Mouse (Mus musculus) liver, adult 2 months (tissue): ENCODE measurements at regions not wholly inside any gene's neighbourhood (a gene's known extent, or its start where the extent isn't known, plus 50 kb on each side); places are given as distances from the start of the nearest gene placed in this dataset.

ENCODE experiments used
- DNase-seq: peaks from one replicate; pipeline ENCODE4 v3.0.0-alpha.2; 2011; ENCODE audit warnings: low read depth, low spot score; ENCODE audit errors: extremely low read depth
- H3K27ac ChIP-seq: fragments of 200-500 bp; replicated peaks from 2 replicates; pipeline ENCODE4 v1.5.1; 2012; ENCODE audit warnings: low read depth, mild to moderate bottlenecking, control low read depth, inconsistent platforms, low read length; ENCODE audit not compliant: insufficient read depth
- H3K27me3 ChIP-seq: fragments of 200-500 bp; 2 replicates; pipeline ENCODE4 v1.6.1; 2012; ENCODE audit warnings: mild to moderate bottlenecking, moderate library complexity, low read length, inconsistent platforms; ENCODE audit not compliant: control insufficient read depth, insufficient read depth
- H3K36me3 ChIP-seq: fragments of 200-500 bp; 2 replicates; pipeline ENCODE4 v1.6.1; 2012; ENCODE audit warnings: low read length, inconsistent platforms; ENCODE audit not compliant: control insufficient read depth, insufficient read depth
- H3K4me1 ChIP-seq: fragments of 200-500 bp; 2 replicates; pipeline ENCODE4 v1.6.1; 2011; ENCODE audit warnings: low read length; ENCODE audit not compliant: control insufficient read depth, insufficient read depth
- H3K4me3 ChIP-seq: fragments of 200-500 bp; 2 replicates; pipeline ENCODE4 v1.5.1; 2011; ENCODE audit warnings: low read depth, mild to moderate bottlenecking, control low read depth, low read length, moderate library complexity; ENCODE audit not compliant: insufficient read depth
- H3K79me2 ChIP-seq: fragments of 200-500 bp; 2 replicates; pipeline ENCODE4 v1.6.1; 2012; ENCODE audit warnings: inconsistent platforms, mild to moderate bottlenecking, low read length, moderate library complexity; ENCODE audit not compliant: control insufficient read depth, insufficient read depth
- H3K9ac ChIP-seq: fragments of 200-500 bp; 2 replicates; pipeline ENCODE4 v1.6.1; 2012; ENCODE audit warnings: low read depth, mild to moderate bottlenecking, control low read depth, inconsistent platforms, low read length
- CTCF ChIP-seq: fragments of 200-500 bp; IDR thresholded peaks from 2 replicates; pipeline ENCODE4 v1.5.1; 2011; ENCODE audit warnings: low read depth, low read length, control low read depth
- POLR2A ChIP-seq: fragments of 200-500 bp; IDR thresholded peaks from 2 replicates; pipeline ENCODE4 v1.6.1; 2011; ENCODE audit warnings: low read length, control low read depth; ENCODE audit not compliant: insufficient read depth; ENCODE audit errors: extremely low read depth
- WGBS: fragments of 180-500 bp; shearing (Covaris S2); methylation state at CpG from one replicate; pipeline ENCODE4 v1.1.7; 2018; 5-methylcytosine and 5-hydroxymethylcytosine counted together

GRCm38 (mm10) chr8:75309463-75309862, 95.7 kb downstream of the Rasd2 start:
- TF ChIP-seq CTCF (no peak), POLR2A (no peak)
- H3K36me3 ChIP-seq, result no peaks in the 10 kb centered on the region
- H3K9ac ChIP-seq, result no peak overlapping the region
- H3K79me2 ChIP-seq, result no peaks in the 10 kb centered on the region
- H3K27me3 ChIP-seq, result no peaks in the 10 kb centered on the region
- WGBS, result 62% methylated on average over 2 of the region's 2 CpGs
- no peak overlapping the region for H3K4me3 ChIP-seq
- DNase-seq, result no peak
- no peak overlapping the region for H3K27ac ChIP-seq
- no peaks in the 10 kb centered on the region for H3K4me1 ChIP-seq

- TF ChIP-seq POLR2A (no peak), CTCF (no peak)
- H3K4me1 ChIP-seq, result no peaks in the 10 kb centered on the region
- no peak overlapping the region for H3K4me3 ChIP-seq
- no peak overlapping the region for H3K9ac ChIP-seq
- no peaks in the 10 kb centered on the region for H3K36me3 ChIP-seq
- DNase-seq, result no peak
- H3K27me3 ChIP-seq, result no peaks in the 10 kb centered on the region
- WGBS, result 80% methylated on average over 3 of the region's 3 CpGs
- no peaks in the 10 kb centered on the region for H3K79me2 ChIP-seq
- H3K27ac ChIP-seq, result no peak overlapping the region
These were observed 78.2 kb downstream of the Rasd2 start for GRCm38 (mm10) chr8:75291921-75292320.

- no peak for DNase-seq
- no peaks in the 10 kb centered on the region for H3K27me3 ChIP-seq
- H3K79me2 ChIP-seq, result no peaks in the 10 kb centered on the region
- WGBS, result 81% methylated on average over 8 of the region's 8 CpGs
- no peak overlapping the region for H3K4me3 ChIP-seq
- no peak overlapping the region for H3K9ac ChIP-seq
- no peak overlapping the region for H3K27ac ChIP-seq
- H3K4me1 ChIP-seq, result no peaks in the 10 kb centered on the region
- no peak for TF ChIP-seq CTCF
- TF ChIP-seq POLR2A, result no peak
- H3K36me3 ChIP-seq, result no peaks in the 10 kb centered on the region
These were observed 76.2 kb downstream of the Rasd2 start for GRCm38 (mm10) chr8:75289933-75290332.
